Mouse (Mus musculus) ES-E14 (cell line): Measurements from ENCODE around the gene St7l. TPM values are rescaled to one million over a fixed set of nuclear protein-coding genes. Genes with fewer than 3 reads are reported as not detected.

ENCODE experiments used
- DNase-seq: peaks from one replicate; pipeline ENCODE4 v3.0.0-alpha.2; 2013; ENCODE audit warnings: low read depth, low spot score
- H3K27ac ChIP-seq: 2 replicates; pipeline ENCODE4 v1.5.1; 2012; ENCODE audit warnings: low read depth, mild to moderate bottlenecking, low read length, moderate library complexity, mixed read lengths; ENCODE audit not compliant: poor library complexity, insufficient read depth, severe bottlenecking
- H3K36me3 ChIP-seq: 2 replicates; pipeline ENCODE4 v1.6.1; 2012; ENCODE audit warnings: mild to moderate bottlenecking, low read length, moderate library complexity, mixed read lengths; ENCODE audit not compliant: control insufficient read depth, poor library complexity, insufficient read depth, severe bottlenecking
- H3K4me1 ChIP-seq, 2 experiments: fragments of 150-350 bp in 1 of 2; sonication (generic) in 1 of 2; 2 replicates each; pipeline ENCODE4 v1.6.1; 2012; ENCODE audit warnings: low read length in 2 of 2, mild to moderate bottlenecking in 1 of 2, mixed read lengths in 1 of 2; ENCODE audit not compliant: control insufficient read depth in 2 of 2, insufficient read depth in 2 of 2, poor library complexity in 1 of 2
- H3K4me3 ChIP-seq, 2 experiments: fragments of 150-350 bp in 1 of 2; sonication (generic) in 1 of 2; 2 replicates each; pipeline ENCODE4 v1.5.1; 2012; ENCODE audit warnings: low read length in 2 of 2, low read depth in 1 of 2, mild to moderate bottlenecking in 1 of 2, mixed read lengths in 1 of 2; ENCODE audit not compliant: insufficient read depth in 1 of 2, poor library complexity in 1 of 2, severe bottlenecking in 1 of 2
- H3K9ac ChIP-seq: 2 replicates; pipeline ENCODE4 v1.6.1; 2012; ENCODE audit warnings: low read depth, mild to moderate bottlenecking, low read length, mixed read lengths; ENCODE audit not compliant: poor library complexity, insufficient read depth, severe bottlenecking
- H3K9me3 ChIP-seq: fragments of 150-350 bp; sonication (generic); 2 replicates; pipeline ENCODE4 v1.6.1; 2012; ENCODE audit warnings: low read depth, mild to moderate bottlenecking, low read length; ENCODE audit not compliant: control insufficient read depth, insufficient read depth
- CHD2 ChIP-seq: IDR thresholded peaks from 2 replicates; pipeline ENCODE4 v1.6.1; 2014; ENCODE audit warnings: mild to moderate bottlenecking, low read depth, low read length, inconsistent platforms
- HCFC1 ChIP-seq: IDR thresholded peaks from 2 replicates; pipeline ENCODE4 v1.6.1; 2012; ENCODE audit warnings: low read length, inconsistent platforms, borderline replicate concordance; ENCODE audit not compliant: insufficient read depth
- MAFK ChIP-seq: IDR thresholded peaks from 2 replicates; pipeline ENCODE4 v1.6.1; 2014; ENCODE audit warnings: mild to moderate bottlenecking, low read depth, low read length, inconsistent platforms; ENCODE audit not compliant: insufficient read depth
- ZC3H11A ChIP-seq: IDR thresholded peaks from 2 replicates; pipeline ENCODE4 v1.6.1; 2012; ENCODE audit warnings: low read depth, mild to moderate bottlenecking, inconsistent platforms, low read length, borderline replicate concordance
- ZNF384 ChIP-seq: IDR thresholded peaks from 2 replicates; pipeline ENCODE4 v1.6.1; 2012; ENCODE audit warnings: low read depth, low read length, inconsistent platforms
- in situ Hi-C, 2 experiments: fragments of 600-800 bp; cut with MboI; formaldehyde crosslinking; loops; one replicate each; pipeline ENCODE4 v1.15.1; 2025; ENCODE audit warnings: low sequenced_read_pairs in 2 of 2, inconsistent platforms in 1 of 2; ENCODE audit not compliant: unreplicated experiment in 2 of 2
- total RNA-seq: library from RNA; depleted of rRNA; stranded (reverse); fragments of 300-350 nt; gene quantifications from 2 replicates; pipeline ENCODE4 v1.2.3, GENCODE M21; 2012

Gene St7l
- total RNA-seq, 1 experiment = 14.3 TPM

DNA sequence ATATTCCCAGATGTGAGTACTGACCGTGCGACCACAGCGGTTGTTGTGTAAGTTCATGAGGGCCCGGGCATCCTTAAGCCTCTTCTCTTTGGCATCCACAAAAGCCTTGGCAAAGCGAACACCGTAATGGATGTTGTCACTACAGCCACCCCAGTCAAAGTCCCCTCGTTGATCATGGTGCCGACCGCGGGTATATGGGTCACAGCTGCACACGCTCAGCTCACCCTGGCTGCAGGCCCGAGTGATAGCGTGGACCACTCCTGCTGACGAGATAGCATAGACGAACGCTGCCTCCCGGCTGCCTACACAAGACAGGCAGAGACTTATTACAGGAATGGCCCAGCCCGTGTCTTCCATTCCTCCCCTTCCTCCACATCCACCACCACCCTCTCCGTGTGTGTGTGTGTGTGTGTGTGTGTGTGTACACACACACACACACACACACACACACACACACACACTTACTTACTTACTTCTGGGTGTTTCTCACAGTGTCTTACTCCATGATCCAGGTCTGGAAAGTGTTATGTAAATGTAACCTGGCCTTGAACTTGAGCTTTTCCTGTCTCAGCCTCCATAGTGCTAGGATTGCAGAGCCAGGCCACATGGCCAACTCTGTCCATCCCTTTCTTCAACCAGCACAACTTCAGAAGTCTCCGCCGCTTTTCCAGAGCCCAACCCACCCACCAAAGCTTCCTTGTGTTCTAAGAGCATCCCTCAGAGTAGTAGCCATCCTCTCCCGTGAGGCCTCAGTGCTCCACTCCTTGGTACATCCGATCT is 89.3 kb downstream of the St7l start:
- Histone ChIP-seq H3K4me3 (no peak overlapping the region; a peak in 1 of 4 replicates), H3K9me3 (no peaks in the 10 kb centered on the region), H3K9ac (0 out of 2 replicates have a peak overlapping the region, but pooled peaks have one; percentile 1), H3K27ac (no peak overlapping the region), H3K4me1 (peaks cover 0 to 8% of the 10 kb centered on the region in 2 experiments; a peak in 3 of 4 replicates), H3K36me3 (peaks cover 5% of the 10 kb centered on the region; the same call in 1 of the 2 replicates)
- DNase-seq = no peak
- TF ChIP-seq ZNF384 = no peak
- no peak for TF ChIP-seq HCFC1
- TF ChIP-seq ZC3H11A = no peak
- no peak for TF ChIP-seq MAFK
- no peak for TF ChIP-seq CHD2
- in situ Hi-C loops = no loop called here

GRCm38 (mm10) chr3:104954137-104954536 is 90.3 kb downstream of the St7l start:
- no peak for TF ChIP-seq MAFK
- TF ChIP-seq ZNF384 = no peak
- TF ChIP-seq HCFC1 = no peak
- no peak for TF ChIP-seq ZC3H11A
- TF ChIP-seq CHD2 = no peak
- H3K36me3 ChIP-seq = peaks cover 5% of the 10 kb centered on the region; the same call in 1 of the 2 replicates
- in situ Hi-C loops = no loop called here

GRCm38 (mm10) chr3:104954551-104954950 is 90.7 kb downstream of the St7l start:
- no peaks in the 10 kb centered on the region for H3K9me3 ChIP-seq
- H3K36me3 ChIP-seq = peaks cover 5% of the 10 kb centered on the region; the same call in 1 of the 2 replicates
- H3K9ac ChIP-seq = no peak overlapping the region
- TF ChIP-seq HCFC1 (no peak), MAFK (no peak), ZC3H11A (no peak), ZNF384 (no peak), CHD2 (no peak)
- no peak overlapping the region for H3K4me3 ChIP-seq
- in situ Hi-C loops = no loop called here
- no peak for DNase-seq
- H3K4me1 ChIP-seq = peaks cover 0 to 8% of the 10 kb centered on the region in 2 experiments; a peak in 3 of 4 replicates
- H3K27ac ChIP-seq = no peak overlapping the region

More at GRCm38 (mm10) chr3:104954137-104954536, 90.3 kb downstream of the St7l start:
- no peaks in the 10 kb centered on the region for H3K9me3 ChIP-seq
- H3K9ac ChIP-seq = no peak overlapping the region
- H3K4me3 ChIP-seq = no peak overlapping the region
- no peak for DNase-seq
- H3K4me1 ChIP-seq = peaks cover 0 to 8% of the 10 kb centered on the region in 2 experiments; a peak in 3 of 4 replicates
- H3K27ac ChIP-seq = no peak overlapping the region

DNA sequence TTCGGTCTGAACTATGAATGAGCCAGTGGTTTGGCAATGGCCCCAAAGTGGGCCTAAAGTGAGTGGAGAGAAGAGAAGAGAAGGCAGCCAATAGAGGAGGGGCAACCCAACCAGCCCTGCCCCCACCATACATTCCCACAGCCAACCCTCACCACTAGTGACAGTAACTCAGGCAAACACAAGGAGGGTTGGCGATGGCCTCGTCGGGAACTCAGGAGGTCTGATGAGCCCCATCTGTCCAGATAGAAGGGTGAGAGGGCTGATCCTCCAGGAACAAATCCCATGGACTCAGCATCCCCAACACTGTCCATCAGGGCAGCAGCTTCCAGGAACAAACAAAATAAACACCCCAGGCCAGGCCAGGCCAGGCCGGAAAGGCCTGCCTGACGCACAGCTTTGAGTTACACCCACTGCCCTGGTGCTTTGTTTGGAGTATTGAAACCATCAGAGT is 92.4 kb downstream of the St7l start:
- peaks cover 2% of the 10 kb centered on the region; the same call in 1 of the 2 replicates for H3K36me3 ChIP-seq

More for the DNA sequence above, 92.4 kb downstream of the St7l start:
- TF ChIP-seq ZNF384 = no peak
- no peak for TF ChIP-seq CHD2
- no peak for TF ChIP-seq MAFK
- no peak for TF ChIP-seq HCFC1
- no peak for TF ChIP-seq ZC3H11A
- DNase-seq = no peak
- Histone ChIP-seq H3K4me3 (no peak overlapping the region), H3K27ac (no peak overlapping the region), H3K4me1 (peaks cover 0 to 8% of the 10 kb centered on the region in 2 experiments; a peak in 3 of 4 replicates), H3K9ac (no peak overlapping the region), H3K9me3 (no peaks in the 10 kb centered on the region)
- in situ Hi-C loops = no loop called here
